Mouse (Mus musculus): ENCODE data around the gene Lsr. TPM values are rescaled to one million over a fixed set of nuclear protein-coding genes. Genes with fewer than 3 reads are reported as not detected.

The Lsr gene
- polyA plus RNA-seq, 1 experiment from 2014 or later = 16.7 TPM

Other genes starting within 250 kb of the Lsr start
- 233 and 254 TPM in 2 replicates for gene Tmem147, start 243.9 kb downstream of the Lsr start, polyA plus RNA-seq (2015; fragmentation: Nextera tagmentation; extraction: Ambion mirVana)
- gene Gapdhs, start 229.8 kb downstream of the Lsr start, polyA plus RNA-seq (2015; fragmentation: Nextera tagmentation; extraction: Ambion mirVana) = 1.1 and 1.7 TPM in 2 replicates
- 1.6 and 2.0 TPM in 2 replicates for gene Sbsn, start 222.0 kb downstream of the Lsr start, polyA plus RNA-seq (2015; fragmentation: Nextera tagmentation; extraction: Ambion mirVana)
- 2.8 and 3.6 TPM in 2 replicates for gene Dmkn, start 209.7 kb downstream of the Lsr start, polyA plus RNA-seq (2015; fragmentation: Nextera tagmentation; extraction: Ambion mirVana)
- not detected in 2 replicates for gene Krtdap, start 185.6 kb downstream of the Lsr start, polyA plus RNA-seq (2015; fragmentation: Nextera tagmentation; extraction: Ambion mirVana)
- 0.13 TPM in 1 of 2 replicates, not detected in the other for gene Ffar2, start 149.7 kb downstream of the Lsr start, polyA plus RNA-seq (2015; fragmentation: Nextera tagmentation; extraction: Ambion mirVana)
- not detected in 2 replicates for gene Ffar3, start 117.3 kb downstream of the Lsr start, polyA plus RNA-seq (2015; fragmentation: Nextera tagmentation; extraction: Ambion mirVana)
- not detected in 2 replicates for gene Ffar1, start 111.9 kb downstream of the Lsr start, polyA plus RNA-seq (2015; fragmentation: Nextera tagmentation; extraction: Ambion mirVana)
- 0.06 TPM in 1 of 2 replicates, not detected in the other for gene Cd22, start 93.1 kb downstream of the Lsr start, polyA plus RNA-seq (2015; fragmentation: Nextera tagmentation; extraction: Ambion mirVana)
- gene Mag, start 58.6 kb downstream of the Lsr start, polyA plus RNA-seq (2015; fragmentation: Nextera tagmentation; extraction: Ambion mirVana) = 4.5 and 4.7 TPM in 2 replicates
- not detected in 2 replicates for gene Hamp2, start 48.8 kb downstream of the Lsr start, polyA plus RNA-seq (2015; fragmentation: Nextera tagmentation; extraction: Ambion mirVana)
- gene Hamp, start 29.4 kb downstream of the Lsr start, polyA plus RNA-seq (2015; fragmentation: Nextera tagmentation; extraction: Ambion mirVana) = not detected in 2 replicates
- 28.6 and 29.6 TPM in 2 replicates for gene Usf2, start 16.7 kb downstream of the Lsr start, polyA plus RNA-seq (2015; fragmentation: Nextera tagmentation; extraction: Ambion mirVana)
- gene Fam187b, start 326 bp upstream of the Lsr start, polyA plus RNA-seq (2015; fragmentation: Nextera tagmentation; extraction: Ambion mirVana) = 0.60 and 0.84 TPM in 2 replicates
- 19.0 and 24.4 TPM in 2 replicates for gene Fxyd5, start 69.0 kb upstream of the Lsr start, polyA plus RNA-seq (2015; fragmentation: Nextera tagmentation; extraction: Ambion mirVana)
- gene Fxyd7, start 78.0 kb upstream of the Lsr start, polyA plus RNA-seq (2015; fragmentation: Nextera tagmentation; extraction: Ambion mirVana) = 188 and 270 TPM in 2 replicates
- 11.2 and 17.3 TPM in 2 replicates for gene Fxyd1, start 83.7 kb upstream of the Lsr start, polyA plus RNA-seq (2015; fragmentation: Nextera tagmentation; extraction: Ambion mirVana)
- gene Lgi4, start 85.9 kb upstream of the Lsr start, polyA plus RNA-seq (2015; fragmentation: Nextera tagmentation; extraction: Ambion mirVana) = 0.15 and 0.35 TPM in 2 replicates
- gene Fxyd3, start 103.2 kb upstream of the Lsr start, polyA plus RNA-seq (2015; fragmentation: Nextera tagmentation; extraction: Ambion mirVana) = not detected in 2 replicates
- gene Hpn, start 141.8 kb upstream of the Lsr start, polyA plus RNA-seq (2015; fragmentation: Nextera tagmentation; extraction: Ambion mirVana) = 0.21 TPM in 1 of 2 replicates, not detected in the other
- 7.4 and 12.2 TPM in 2 replicates for gene Scn1b, start 153.5 kb upstream of the Lsr start, polyA plus RNA-seq (2015; fragmentation: Nextera tagmentation; extraction: Ambion mirVana)
- gene Gramd1a, start 182.4 kb upstream of the Lsr start, polyA plus RNA-seq (2015; fragmentation: Nextera tagmentation; extraction: Ambion mirVana) = 239 and 246 TPM in 2 replicates